Mouse (Mus musculus): ENCODE measurements around the gene Cdkn2b. TPM values are rescaled to one million over a fixed set of nuclear protein-coding genes. Genes with fewer than 3 reads are reported as not detected.

The Cdkn2b gene
- polyA plus RNA-seq, 1 experiment from 2014 or later, result 4.9 TPM

DNA sequence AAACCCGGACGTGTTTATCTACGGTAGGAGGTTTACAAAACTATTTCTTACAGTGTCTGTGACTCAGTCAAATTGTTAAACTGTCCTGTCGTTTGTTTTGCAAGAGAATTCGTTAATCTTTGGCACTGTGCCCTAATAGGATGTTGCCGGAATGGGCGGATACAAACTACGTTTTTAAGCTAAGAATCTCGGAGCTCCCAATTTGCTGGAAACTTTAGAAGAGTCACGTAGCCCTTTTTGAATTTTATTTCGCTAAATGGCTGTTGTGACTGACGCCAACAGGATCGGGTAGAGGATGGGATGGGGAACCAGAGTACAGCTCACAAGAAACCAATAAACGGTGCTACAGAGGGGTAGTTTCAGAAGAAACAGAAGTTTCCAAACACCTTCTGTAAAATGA, 36.8 kb downstream of the Cdkn2b start:
- no peak for TF ChIP-seq CTCF (IDR thresholded peaks at IDR 0.05; ENCODE audit: low read depth)
- 2% methylated on average over 14 of the region's 14 CpGs for WGBS

GRCm38 (mm10) chr4:89273585-89273984, 37.3 kb downstream of the Cdkn2b start:
- H3K4me1 ChIP-seq (replicated peaks; ENCODE audit: insufficient read depth, low read length), result no peaks in the 10 kb centered on the region
- no peak overlapping the region for H3K4me2 ChIP-seq (ENCODE audit: low read length)
- WGBS, result under 1% methylated on average over 9 of the region's 9 CpGs
- ATAC-seq (replicated peaks; ENCODE audit: low FRiP score, low read depth), result no peak
- TF ChIP-seq CTCF (IDR thresholded peaks at IDR 0.05; ENCODE audit: low read depth), result no peak
- no peak overlapping the region for H3K9ac ChIP-seq (ENCODE audit: low read depth, low read length)
- H3K36me3 ChIP-seq (ENCODE audit: insufficient read depth, low read length), result no peaks in the 10 kb centered on the region
- DNase-seq (ENCODE audit: low spot score), result no peak
- H3K27ac ChIP-seq, result no peak overlapping the region
- H3K27me3 ChIP-seq (ENCODE audit: insufficient read depth, low read length), result peaks cover 75% of the 10 kb centered on the region
- no peak overlapping the region for H3K4me3 ChIP-seq (replicated peaks; ENCODE audit: low read depth, low read length)
- H3K9me3 ChIP-seq (replicated peaks; ENCODE audit: low read length), result no peaks in the 10 kb centered on the region

More for the DNA sequence above, 36.8 kb downstream of the Cdkn2b start:
- Histone ChIP-seq H3K4me3 (replicated peaks; ENCODE audit: low read depth, low read length) (no peak overlapping the region), H3K36me3 (ENCODE audit: insufficient read depth, low read length) (no peaks in the 10 kb centered on the region), H3K27me3 (ENCODE audit: insufficient read depth, low read length) (peaks cover 79% of the 10 kb centered on the region), H3K4me2 (ENCODE audit: low read length) (no peak overlapping the region), H3K9ac (ENCODE audit: low read depth, low read length) (no peak overlapping the region), H3K9me3 (replicated peaks; ENCODE audit: low read length) (no peaks in the 10 kb centered on the region), H3K27ac (no peak overlapping the region), H3K4me1 (replicated peaks; ENCODE audit: insufficient read depth, low read length) (no peaks in the 10 kb centered on the region)
- no peak for ATAC-seq (replicated peaks; ENCODE audit: low FRiP score, low read depth)
- no peak for DNase-seq (ENCODE audit: low spot score)

- H3K27me3 ChIP-seq (ENCODE audit: insufficient read depth, low read length), result peaks cover 71% of the 10 kb centered on the region
- DNase-seq (ENCODE audit: low spot score), result no peak
- H3K9me3 ChIP-seq (replicated peaks; ENCODE audit: low read length), result no peaks in the 10 kb centered on the region
- no peak overlapping the region for H3K4me3 ChIP-seq (replicated peaks; ENCODE audit: low read depth, low read length)
- WGBS, result under 1% methylated on average over 20 of the region's 20 CpGs
- no peaks in the 10 kb centered on the region for H3K36me3 ChIP-seq (ENCODE audit: insufficient read depth, low read length)
- no peaks in the 10 kb centered on the region for H3K4me1 ChIP-seq (replicated peaks; ENCODE audit: insufficient read depth, low read length)
- TF ChIP-seq CTCF (IDR thresholded peaks at IDR 0.05; ENCODE audit: low read depth), result no peak
- no peak overlapping the region for H3K9ac ChIP-seq (ENCODE audit: low read depth, low read length)
- no peak overlapping the region for H3K4me2 ChIP-seq (ENCODE audit: low read length)
- ATAC-seq (replicated peaks; ENCODE audit: low FRiP score, low read depth), result no peak
- no peak overlapping the region for H3K27ac ChIP-seq
Observed at GRCm38 (mm10) chr4:89272961-89273540, 37.8 kb downstream of the Cdkn2b start.

DNA sequence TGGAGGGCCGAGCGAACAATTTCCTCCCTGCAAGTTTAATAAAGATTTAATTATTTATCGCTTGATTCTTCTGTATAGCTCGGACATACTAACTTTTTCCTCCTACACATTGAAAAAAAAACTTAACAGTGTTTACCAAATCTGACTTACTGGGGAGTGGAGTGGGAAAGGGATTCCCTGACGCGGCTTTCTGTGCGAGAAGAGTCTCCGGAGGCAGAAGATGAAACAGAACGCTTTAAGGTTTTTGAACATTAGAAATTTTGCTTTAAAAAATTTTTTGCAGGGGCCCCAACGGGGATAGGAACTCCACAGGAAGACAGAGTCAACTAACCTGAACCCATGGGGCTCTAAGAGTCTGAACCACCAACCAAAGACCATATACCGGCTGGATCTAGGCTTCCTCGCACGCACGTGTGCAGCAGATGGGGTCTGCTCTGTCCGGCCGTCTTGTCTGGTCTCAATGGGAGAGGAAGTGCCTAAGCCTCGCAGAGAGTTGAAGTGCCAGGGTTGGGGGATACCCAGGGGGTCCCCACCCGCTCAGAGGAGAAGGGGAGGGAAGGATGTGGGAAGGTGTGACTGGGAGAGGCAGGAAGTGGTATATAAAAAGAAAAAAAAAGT, 38.6 kb downstream of the Cdkn2b start:
- no peak for DNase-seq (ENCODE audit: low spot score)
- no peak overlapping the region for H3K4me2 ChIP-seq (ENCODE audit: low read length)
- H3K36me3 ChIP-seq (ENCODE audit: insufficient read depth, low read length), result no peaks in the 10 kb centered on the region
- TF ChIP-seq CTCF (IDR thresholded peaks at IDR 0.05; ENCODE audit: low read depth), result no peak
- no peak for ATAC-seq (replicated peaks; ENCODE audit: low FRiP score, low read depth)
- WGBS, result 5% methylated on average over 18 of the region's 18 CpGs
- no peaks in the 10 kb centered on the region for H3K9me3 ChIP-seq (replicated peaks; ENCODE audit: low read length)
- no peak overlapping the region for H3K27ac ChIP-seq
- no peaks in the 10 kb centered on the region for H3K4me1 ChIP-seq (replicated peaks; ENCODE audit: insufficient read depth, low read length)
- no peak overlapping the region for H3K9ac ChIP-seq (ENCODE audit: low read depth, low read length)
- H3K4me3 ChIP-seq (replicated peaks; ENCODE audit: low read depth, low read length), result no peak overlapping the region
- H3K27me3 ChIP-seq (ENCODE audit: insufficient read depth, low read length), result peaks cover 62% of the 10 kb centered on the region

DNA sequence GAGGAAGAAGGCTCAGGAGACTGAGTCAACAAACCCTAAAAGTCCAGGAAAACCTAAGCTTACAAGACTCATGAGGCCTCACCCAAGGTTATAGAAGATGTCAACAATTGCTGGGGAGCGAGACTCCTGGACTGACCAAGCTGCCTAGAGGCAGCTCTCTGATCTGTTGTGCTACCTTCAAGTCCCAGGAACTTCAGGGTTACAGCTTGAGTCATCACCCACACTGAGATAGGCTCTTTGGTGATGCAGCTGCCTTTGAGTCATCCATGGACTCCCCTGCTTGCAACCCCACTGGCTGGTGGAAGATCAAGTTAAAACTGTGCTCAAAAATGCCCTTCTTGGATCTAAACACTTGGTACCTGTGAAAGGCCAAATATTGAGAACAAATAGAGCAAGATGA, 53.1 kb downstream of the Cdkn2b start:
- H3K9ac ChIP-seq (ENCODE audit: low read depth, low read length), result no peak overlapping the region
- no peaks in the 10 kb centered on the region for H3K36me3 ChIP-seq (ENCODE audit: insufficient read depth, low read length)
- no peak for TF ChIP-seq CTCF (IDR thresholded peaks at IDR 0.05; ENCODE audit: low read depth)
- H3K4me1 ChIP-seq (replicated peaks; ENCODE audit: insufficient read depth, low read length), result no peaks in the 10 kb centered on the region
- no peaks in the 10 kb centered on the region for H3K27me3 ChIP-seq (ENCODE audit: insufficient read depth, low read length)
- WGBS, result 67% methylated on average over 1 of the region's 1 CpGs
- no peak for ATAC-seq (replicated peaks; ENCODE audit: low FRiP score, low read depth)
- no peak overlapping the region for H3K4me2 ChIP-seq (ENCODE audit: low read length)
- H3K27ac ChIP-seq, result no peak overlapping the region
- H3K4me3 ChIP-seq (replicated peaks; ENCODE audit: low read depth, low read length), result no peak overlapping the region
- H3K9me3 ChIP-seq (replicated peaks; ENCODE audit: low read length), result no peaks in the 10 kb centered on the region
- no peak for DNase-seq (ENCODE audit: low spot score)

Other genes starting within 250 kb of the Cdkn2b start
- 49.1 and 57.6 TPM in 2 replicates for gene Mtap, start 173.9 kb downstream of the Cdkn2b start, polyA plus RNA-seq (2015; fragmentation: Nextera tagmentation; extraction: Ambion mirVana)
- not detected in 2 replicates for gene Cdkn2a, start 16.4 kb downstream of the Cdkn2b start, polyA plus RNA-seq (2015; fragmentation: Nextera tagmentation; extraction: Ambion mirVana)

Measured in kidney, postnatal 0 days (tissue).